8 mouse cellular contexts compared by ENCODE assay signal in genomic region chr9:55311560-55311959, GRCm38 (mm10). TPM values are rescaled to one million over a fixed set of nuclear protein-coding genes. Genes with fewer than 3 reads are reported as not detected.
DNase-seq lines count a peak whose midpoint lies in the region; ATAC-seq lines count a peak whose summit lies in the region.

No protein-coding gene starts in this region.

- WGBS in hindbrain, embryonic 16.5 days = 13% methylated on average over 5 of the region's 5 CpGs

- no peaks in the 10 kb centered on the region for H3K36me3 ChIP-seq in hindbrain, embryonic 16.5 days (ENCODE audit: control insufficient read depth, insufficient read depth, low read length)

- no peaks in the 10 kb centered on the region for H3K9me3 ChIP-seq in hindbrain, embryonic 16.5 days (ENCODE audit: control insufficient read depth, low read length)

- H3K27me3 ChIP-seq in hindbrain, embryonic 16.5 days (replicated peaks; ENCODE audit: control insufficient read depth, insufficient read depth, low read length) = no peaks in the 10 kb centered on the region

- no peak overlapping the region for H3K27ac ChIP-seq in hindbrain, embryonic 16.5 days (ENCODE audit: low read depth, low read length)

- H3K4me3 ChIP-seq in hindbrain, embryonic 16.5 days (ENCODE audit: low read length) = no peak overlapping the region

- no peaks in the 10 kb centered on the region for H3K4me1 ChIP-seq in hindbrain, embryonic 16.5 days (ENCODE audit: control insufficient read depth, insufficient read depth, low read depth, low read length)

- H3K4me2 ChIP-seq in hindbrain, embryonic 16.5 days (ENCODE audit: low read length) = no peak overlapping the region

- no peak overlapping the region for H3K9ac ChIP-seq in hindbrain, embryonic 16.5 days (ENCODE audit: low read depth, low read length)

- peak; percentile 43 for DNase-seq in T-cell, adult 2 months (ENCODE audit: low spot score)
- peak; percentile 92 for DNase-seq in cerebellum, adult 9-10 months
- DNase-seq in frontal cortex, adult 2 months (ENCODE audit: extremely low spot score in 1 of 2, low spot score in 1 of 2) = peak; percentile 54 to 93
- DNase-seq in layer of hippocampus, postnatal 36 days = peak; percentile 53 to 60
- DNase-seq in lung, postnatal 4 days = peak; percentile 27 to 79
- peak; percentile 65 for DNase-seq in right cerebral cortex, adult 18-20 months
- DNase-seq in urinary bladder, postnatal 25 days (ENCODE audit: low spot score) = peak; percentile 69

- peak; percentile 91 for ATAC-seq in hindbrain, embryonic 16.5 days

RNA-seq across cellular contexts. Expression of gene Nrg4, which starts 15.1 kb away (rescaled TPM):
- 1.7 and 1.8 TPM in 2 replicates for polyA plus RNA-seq in frontal cortex, adult 2 months (2012; rRNA removed)
- polyA plus RNA-seq in hindbrain, embryonic 16.5 days (2015; fragmentation: Nextera tagmentation; extraction: Ambion mirVana) = 1.6 and 1.7 TPM in 2 replicates
- 1 to 10 TPM in 1 of 2 experiments, not detected in 1; 1.1 TPM for total RNA-seq in layer of hippocampus, postnatal 36 days (2021)

RNA-seq across cellular contexts. Expression of gene Tmem266, which starts 15.2 kb away (rescaled TPM):
- 9.1 and 9.5 TPM in 2 replicates for polyA plus RNA-seq in frontal cortex, adult 2 months (2012; rRNA removed)
- polyA plus RNA-seq in hindbrain, embryonic 16.5 days (2015; fragmentation: Nextera tagmentation; extraction: Ambion mirVana) = 6.0 and 6.5 TPM in 2 replicates
- 1 to 10 TPM; 5.0 to 6.7 TPM for total RNA-seq in layer of hippocampus, postnatal 36 days (2021)
